ENCODE assay signal across 8 mouse cellular contexts in the genomic region with DNA sequence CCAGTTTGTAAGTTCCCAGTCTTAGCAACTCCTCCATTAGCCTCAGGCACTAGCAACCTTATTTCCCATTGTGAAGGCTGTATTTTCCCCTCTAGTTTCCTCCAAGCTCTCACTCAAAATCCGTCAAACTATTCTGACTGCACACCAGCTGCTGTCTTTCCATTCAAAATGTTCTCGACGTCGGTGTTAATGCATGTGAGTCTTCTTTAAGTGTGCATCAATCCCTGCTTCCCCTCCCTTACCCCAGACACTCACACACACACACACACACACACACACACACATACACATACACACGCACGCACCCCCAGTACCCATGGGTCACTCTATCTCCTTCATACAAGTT. TPM values are rescaled to one million over a fixed set of nuclear protein-coding genes. Genes with fewer than 3 reads are reported as not detected.
DNase-seq lines count a peak whose midpoint lies in the region; ATAC-seq and TF ChIP-seq lines count a peak whose summit lies in the region.

No protein-coding gene starts in this region.

- H3K36me3 ChIP-seq in heart, embryonic 14.5 days (ENCODE audit: control insufficient read depth, insufficient read depth, low read length) = peaks cover 12% of the 10 kb centered on the region; the same call in 1 of the 2 replicates
- H3K36me3 ChIP-seq in G1E (replicated peaks) = peaks cover 24% of the 10 kb centered on the region
- no peaks in the 10 kb centered on the region for H3K36me3 ChIP-seq in forebrain, embryonic 16.5 days (ENCODE audit: control insufficient read depth, insufficient read depth)
- no peaks in the 10 kb centered on the region for H3K36me3 ChIP-seq in macrophage (ENCODE audit: inconsistent target)

- DNase-seq in heart, postnatal 10 days = no peak
- no peak for DNase-seq in G1E (ENCODE audit: low spot score)
- DNase-seq in natural killer cell, adult 2 months (ENCODE audit: low spot score in 2 of 2) = no peak
- no peak for DNase-seq in left cerebral cortex, adult 9 months (ENCODE audit: low spot score in 2 of 2)
- DNase-seq in kidney, adult 18-20 months = no peak

- H3K4me2 ChIP-seq in heart, embryonic 14.5 days (ENCODE audit: low read length) = peak overlapping the region; percentile 84
- peak overlapping the region; percentile 73 for H3K4me2 ChIP-seq in forebrain, embryonic 16.5 days (ENCODE audit: low read length)

- H3K27ac ChIP-seq in heart, embryonic 14.5 days (replicated peaks in 1 of 2; ENCODE audit: control insufficient read depth in 1 of 2, insufficient read depth in 1 of 2, low read depth in 2 of 2, low read length in 2 of 2) = peak overlapping the region; percentile 98 to 100; a peak in 3 of 4 replicates
- peak overlapping the region; percentile 99; the same call in 1 of the 2 replicates for H3K27ac ChIP-seq in forebrain, embryonic 16.5 days (ENCODE audit: low read length)
- H3K27ac ChIP-seq in macrophage = no peak overlapping the region

- ATAC-seq in heart, embryonic 14.5 days (ENCODE audit: insufficient number of reproducible peaks, insufficient read depth, low FRiP score, low read depth) = no peak
- no peak for ATAC-seq in G1E (ENCODE audit: extremely low read depth, insufficient number of reproducible peaks, low FRiP score, poor library complexity, severe bottlenecking)
- ATAC-seq in forebrain, embryonic 16.5 days = no peak

- H3K9ac ChIP-seq in heart, embryonic 14.5 days (ENCODE audit: low read length) = peak overlapping the region; percentile 97
- H3K9ac ChIP-seq in forebrain, embryonic 16.5 days (replicated peaks; ENCODE audit: low read depth, low read length) = peak overlapping the region; percentile 82

- no peak for TF ChIP-seq CTCF in G1E (IDR thresholded peaks at IDR 0.05; ENCODE audit: low read depth, low read length)

- no peaks in the 10 kb centered on the region for H3K27me3 ChIP-seq in heart, embryonic 14.5 days (ENCODE audit: control insufficient read depth, insufficient read depth, low read length)
- no peaks in the 10 kb centered on the region for H3K27me3 ChIP-seq in G1E (ENCODE audit: insufficient read depth, low read length)
- H3K27me3 ChIP-seq in forebrain, embryonic 16.5 days (replicated peaks; ENCODE audit: control insufficient read depth, insufficient read depth, low read length) = no peaks in the 10 kb centered on the region

- H3K4me1 ChIP-seq in heart, embryonic 14.5 days (ENCODE audit: control insufficient read depth in 2 of 2, insufficient read depth in 2 of 2, low read length in 2 of 2) = peaks cover 0 to 22% of the 10 kb centered on the region in 2 experiments
- peaks cover 40% of the 10 kb centered on the region for H3K4me1 ChIP-seq in G1E (ENCODE audit: insufficient read depth, low read depth, low read length)
- H3K4me1 ChIP-seq in forebrain, embryonic 16.5 days (replicated peaks; ENCODE audit: control insufficient read depth, insufficient read depth, low read length) = peaks cover 11% of the 10 kb centered on the region

- no peaks in the 10 kb centered on the region for H3K9me3 ChIP-seq in heart, embryonic 14.5 days (ENCODE audit: control insufficient read depth, low read length)
- no peaks in the 10 kb centered on the region for H3K9me3 ChIP-seq in G1E (replicated peaks)
- H3K9me3 ChIP-seq in forebrain, embryonic 16.5 days (ENCODE audit: control insufficient read depth, low read length) = no peaks in the 10 kb centered on the region

- H3K79me2 ChIP-seq in macrophage (ENCODE audit: inconsistent target) = peaks cover 56% of the 10 kb centered on the region

- intact Hi-C loops in heart, postnatal 10 days (cut with DNase I) = loop anchor here (5.0 kb wide), 1 partner anchor 379 kb away; no protein-coding TSS in a partner anchor

- 1% methylated on average over 6 of the region's 6 CpGs for WGBS in heart, embryonic 14.5 days
- WGBS in forebrain, embryonic 16.5 days = 0% methylated on average over 6 of the region's 6 CpGs
- 4% methylated on average over 6 of the region's 6 CpGs for WGBS in macrophage (ENCODE audit: missing documents)

- H3K4me3 ChIP-seq in heart, embryonic 14.5 days (ENCODE audit: control insufficient read depth in 1 of 2, insufficient read depth in 1 of 2, low read depth in 1 of 2, low read length in 2 of 2) = peak overlapping the region; percentile 96
- H3K4me3 ChIP-seq in G1E (ENCODE audit: low read depth, low read length) (peak overlapping the region; percentile 86), macrophage (ENCODE audit: inconsistent target) (peak overlapping the region; percentile 85)
- H3K4me3 ChIP-seq in forebrain, embryonic 16.5 days (replicated peaks; ENCODE audit: low read length) = peak overlapping the region; percentile 76

RNA-seq across cellular contexts. Expression of gene Smg7, which starts 1.1 kb away (rescaled TPM):
- polyA plus RNA-seq in heart, embryonic 14.5 days (2014; fragmentation: Nextera tagmentation; extraction: Ambion mirVana) = 28.2 and 29.1 TPM in 2 replicates
- 10 to 100 TPM; 47.5 to 49.8 TPM for total RNA-seq in heart, postnatal 10 days (2021)
- 150 and 156 TPM in 2 replicates for total RNA-seq in G1E (2014; fragmentation: Nextera tagmentation)
- total RNA-seq in G1E (2017) = 36.1 and 37.6 TPM in 2 replicates
- 10.0 and 14.2 TPM in 2 replicates for polyA plus RNA-seq in G1E (2012)
- 32.7 and 33.0 TPM in 2 replicates for polyA plus RNA-seq in forebrain, embryonic 16.5 days (2015; fragmentation: Nextera tagmentation; extraction: Ambion mirVana)
- total RNA-seq in macrophage (2018; cell fraction: chromatin; rRNA removed) = 100 to 1,000 TPM in 12 of 26 experiments, 10 to 100 TPM in 14; 53.2 to 261 (median 95.9) TPM
- 10 to 100 TPM; 25.0 to 57.2 (median 41.1) TPM for total RNA-seq in macrophage (2018; cell fraction: cytosol; rRNA removed)
- total RNA-seq in macrophage (2018; cell fraction: nucleus; rRNA removed) = 100 to 1,000 TPM in 3 of 26 experiments, 10 to 100 TPM in 23; 56.8 to 156 (median 85.5) TPM
- 23.4 to 28.9 TPM (median 25.1 TPM) in 3 replicates for polyA plus RNA-seq in macrophage (2018)

RNA-seq across cellular contexts. Expression of gene Nmnat2, which starts 53.4 kb away (rescaled TPM):
- polyA plus RNA-seq in heart, embryonic 14.5 days (2014; fragmentation: Nextera tagmentation; extraction: Ambion mirVana) = 1.0 and 1.1 TPM in 2 replicates
- total RNA-seq in heart, postnatal 10 days (2021) = 1 to 10 TPM; 1.0 to 1.2 TPM
- total RNA-seq in G1E (2014; fragmentation: Nextera tagmentation) = not detected in 2 replicates
- total RNA-seq in G1E (2017) = 0.22 TPM in 1 of 2 replicates, not detected in the other
- not detected in 2 replicates for polyA plus RNA-seq in G1E (2012)
- polyA plus RNA-seq in forebrain, embryonic 16.5 days (2015; fragmentation: Nextera tagmentation; extraction: Ambion mirVana) = 77.1 and 85.6 TPM in 2 replicates
- total RNA-seq in macrophage (2018; cell fraction: chromatin; rRNA removed) = under 1 TPM in 1 of 26 experiments, not detected in 25; 0.63 TPM
- not detected for total RNA-seq in macrophage (2018; cell fraction: cytosol; rRNA removed)
- under 1 TPM in 1 of 26 experiments, not detected in 25; 0.89 TPM for total RNA-seq in macrophage (2018; cell fraction: nucleus; rRNA removed)
- not detected in 3 replicates for polyA plus RNA-seq in macrophage (2018)

Comparison
In these comparisons a context has a peak if more than half of its experiments do, and no peak if none do; other contexts are left out.
1. RNA of gene Nmnat2, which starts 53.4 kb away (polyA plus RNA-seq): 77.1 to 85.6 TPM in forebrain, embryonic 16.5 days; 1.0 to 1.1 TPM in heart, embryonic 14.5 days, not detected in G1E and not detected in macrophage; every median in the first group is over 10 times any median in the second.
2. Peak in every context shown above with its lines, with median percentiles within 50 percentile points of each other: H3K4me3 ChIP-seq.